Mouse (Mus musculus): ENCODE data around the gene Prpf40b. TPM values are rescaled to one million over a fixed set of nuclear protein-coding genes. Genes with fewer than 3 reads are reported as not detected.

Gene Prpf40b
- polyA plus RNA-seq, 1 experiment from 2014 or later = 35.0 TPM

- no peak overlapping the region for H3K27ac ChIP-seq
- H3K9ac ChIP-seq = no peak overlapping the region
- H3K36me3 ChIP-seq = no peaks in the 10 kb centered on the region
- H3K9me3 ChIP-seq = no peaks in the 10 kb centered on the region
- H3K27me3 ChIP-seq (replicated peaks) = no peaks in the 10 kb centered on the region
- 85% methylated on average over 9 of the region's 9 CpGs for WGBS
- H3K4me1 ChIP-seq (replicated peaks) = 0 out of 2 replicates have a peak, but pooled peaks cover under 1% of the 10 kb centered on the region
- H3K4me3 ChIP-seq (replicated peaks) = no peak overlapping the region
- H3K4me2 ChIP-seq (replicated peaks) = no peak overlapping the region
- ATAC-seq = no peak
Observed at GRCm38 (mm10) chr15:99358952-99359351, 64.1 kb downstream of the Prpf40b start.

- ATAC-seq = no peak
- no peaks in the 10 kb centered on the region for H3K9me3 ChIP-seq
- no peak overlapping the region for H3K27ac ChIP-seq
- 68% methylated on average over 7 of the region's 7 CpGs for WGBS
- no peaks in the 10 kb centered on the region for H3K27me3 ChIP-seq (replicated peaks)
- no peak overlapping the region for H3K4me3 ChIP-seq (replicated peaks)
- H3K4me1 ChIP-seq (replicated peaks) = peaks cover 15% of the 10 kb centered on the region
- no peaks in the 10 kb centered on the region for H3K36me3 ChIP-seq
- H3K9ac ChIP-seq = no peak overlapping the region
- H3K4me2 ChIP-seq (replicated peaks) = no peak overlapping the region
Observed at GRCm38 (mm10) chr15:99364022-99364530, 69.2 kb downstream of the Prpf40b start.

GRCm38 (mm10) chr15:99364921-99365320 lies 70.0 kb downstream of the Prpf40b start:
- no peaks in the 10 kb centered on the region for H3K36me3 ChIP-seq
- H3K9ac ChIP-seq = no peak overlapping the region
- no peaks in the 10 kb centered on the region for H3K9me3 ChIP-seq
- H3K4me1 ChIP-seq (replicated peaks) = peaks cover 21% of the 10 kb centered on the region
- no peak overlapping the region for H3K4me3 ChIP-seq (replicated peaks)
- H3K4me2 ChIP-seq (replicated peaks) = no peak overlapping the region
- no peak overlapping the region for H3K27ac ChIP-seq
- WGBS = 67% methylated on average over 8 of the region's 8 CpGs
- H3K27me3 ChIP-seq (replicated peaks) = no peaks in the 10 kb centered on the region
- no peak for ATAC-seq

Other genes starting within 250 kb of the Prpf40b start
- gene Prph, start 239.9 kb upstream of the Prpf40b start, polyA plus RNA-seq (2015; fragmentation: Nextera tagmentation; extraction: Ambion mirVana) = 46.9 and 48.1 TPM in 2 replicates
- 24.7 and 25.4 TPM in 2 replicates for gene Troap, start 220.5 kb upstream of the Prpf40b start, polyA plus RNA-seq (2015; fragmentation: Nextera tagmentation; extraction: Ambion mirVana)
- 0.09 TPM in 1 of 2 replicates, not detected in the other for gene C1ql4, start 207.3 kb upstream of the Prpf40b start, polyA plus RNA-seq (2015; fragmentation: Nextera tagmentation; extraction: Ambion mirVana)
- 37.4 and 39.0 TPM in 2 replicates for gene Dnajc22, start 201.9 kb upstream of the Prpf40b start, polyA plus RNA-seq (2015; fragmentation: Nextera tagmentation; extraction: Ambion mirVana)
- 26.6 and 34.7 TPM in 2 replicates for gene Spats2, start 169.2 kb upstream of the Prpf40b start, polyA plus RNA-seq (2015; fragmentation: Nextera tagmentation; extraction: Ambion mirVana)
- 0.45 and 1.00 TPM in 2 replicates for gene Kcnh3, start 70.2 kb upstream of the Prpf40b start, polyA plus RNA-seq (2015; fragmentation: Nextera tagmentation; extraction: Ambion mirVana)
- 119 and 121 TPM in 2 replicates for gene Mcrs1, start 43.1 kb upstream of the Prpf40b start, polyA plus RNA-seq (2015; fragmentation: Nextera tagmentation; extraction: Ambion mirVana)
- 0.18 TPM in 1 of 2 replicates, not detected in the other for gene Fam186b, start 801 bp downstream of the Prpf40b start, polyA plus RNA-seq (2015; fragmentation: Nextera tagmentation; extraction: Ambion mirVana)
- 16.3 and 17.3 TPM in 2 replicates for gene Fmnl3, start 75.4 kb downstream of the Prpf40b start, polyA plus RNA-seq (2015; fragmentation: Nextera tagmentation; extraction: Ambion mirVana)
- 530 and 607 TPM in 2 replicates for gene Tmbim6, start 97.8 kb downstream of the Prpf40b start, polyA plus RNA-seq (2015; fragmentation: Nextera tagmentation; extraction: Ambion mirVana)
- 4.7 and 5.9 TPM in 2 replicates for gene Nckap5l, start 162.7 kb downstream of the Prpf40b start, polyA plus RNA-seq (2015; fragmentation: Nextera tagmentation; extraction: Ambion mirVana)
- gene Bcdin3d, start 179.6 kb downstream of the Prpf40b start, polyA plus RNA-seq (2015; fragmentation: Nextera tagmentation; extraction: Ambion mirVana) = 13.2 and 15.6 TPM in 2 replicates
- 0.60 and 0.61 TPM in 2 replicates for gene Faim2, start 233.1 kb downstream of the Prpf40b start, polyA plus RNA-seq (2015; fragmentation: Nextera tagmentation; extraction: Ambion mirVana)

All from intestine, embryonic 15.5 days (tissue).